In genomic region chr9:117178366-117178765, GRCm38 (mm10) we compare ENCODE assay signal across 18 mouse cellular contexts.
"Had no signal": no experiment of that assay in that cellular context is flagged by ENCODE, and none has a peak within 500 bp of the region (broad histone marks: within the 10 kb centered on the region; RNA-seq: fewer than 3 reads in every experiment).

No protein-coding gene starts in this region.

- H3K9me3 ChIP-seq: limb, embryonic 13.5 days; liver, embryonic 15.5 days; midbrain, embryonic 15.5 days; neural tube, embryonic 13.5 days had no signal

- H3K4me2 ChIP-seq: limb, embryonic 13.5 days; liver, embryonic 11.5 days; liver, embryonic 15.5 days; midbrain, embryonic 11.5 days; midbrain, embryonic 15.5 days; neural tube, embryonic 13.5 days had no signal

- H3K27me3 ChIP-seq: limb, embryonic 13.5 days; liver, embryonic 15.5 days; megakaryocyte, embryonic 14.5 days; midbrain, embryonic 15.5 days; neural tube, embryonic 13.5 days had no signal

- ATAC-seq: intestine, postnatal 0 days; midbrain, embryonic 15.5 days had no signal

- H3K36me3 ChIP-seq: limb, embryonic 13.5 days; liver, embryonic 15.5 days; midbrain, embryonic 15.5 days; neural tube, embryonic 13.5 days had no signal

- H3K27ac ChIP-seq: limb, embryonic 13.5 days; liver, embryonic 15.5 days; macrophage; midbrain, embryonic 15.5 days; neural tube, embryonic 13.5 days had no signal

- DNase-seq: kidney, postnatal 10 days; layer of hippocampus, adult 9-11 months; layer of hippocampus, postnatal 36 days; lung, adult 2 months; retina, postnatal 1 day; right cerebral cortex, postnatal 4 days; spleen, adult 18-20 months; thymus, adult 2 months; thymus, postnatal 25 days had no signal

- H3K4me3 ChIP-seq: limb, embryonic 13.5 days; liver, embryonic 15.5 days; megakaryocyte, embryonic 14.5 days; midbrain, embryonic 15.5 days; neural tube, embryonic 13.5 days had no signal

- H3K9ac ChIP-seq: limb, embryonic 13.5 days; liver, embryonic 15.5 days; midbrain, embryonic 15.5 days; neural tube, embryonic 13.5 days had no signal

- H3K4me1 ChIP-seq: liver, embryonic 15.5 days; megakaryocyte, embryonic 14.5 days; midbrain, embryonic 15.5 days had no signal
